Mouse (Mus musculus) gonadal fat pad, adult 2 months (tissue): Measurements from ENCODE around the gene Upk3bl. TPM values are rescaled to one million over a fixed set of nuclear protein-coding genes. Genes with fewer than 3 reads are reported as not detected.
"Not testable (repeated sequence)": the region's sequence is repeated elsewhere in the genome, so short reads cannot be mapped to it uniquely, and the experiment has no call there.

Experiments used
- DNase-seq: peaks from one replicate; pipeline ENCODE4 v3.0.0-alpha.2; 2012; ENCODE audit warnings: low read depth
- polyA plus RNA-seq: library from polyadenylated mRNA; depleted of rRNA; stranded (reverse); fragments of >200 nt; gene quantifications from 2 replicates; pipeline ENCODE4 v1.2.3, GENCODE M21; 2012

Gene Upk3bl
- polyA plus RNA-seq, 1 experiment, result 0.99 TPM

DNA sequence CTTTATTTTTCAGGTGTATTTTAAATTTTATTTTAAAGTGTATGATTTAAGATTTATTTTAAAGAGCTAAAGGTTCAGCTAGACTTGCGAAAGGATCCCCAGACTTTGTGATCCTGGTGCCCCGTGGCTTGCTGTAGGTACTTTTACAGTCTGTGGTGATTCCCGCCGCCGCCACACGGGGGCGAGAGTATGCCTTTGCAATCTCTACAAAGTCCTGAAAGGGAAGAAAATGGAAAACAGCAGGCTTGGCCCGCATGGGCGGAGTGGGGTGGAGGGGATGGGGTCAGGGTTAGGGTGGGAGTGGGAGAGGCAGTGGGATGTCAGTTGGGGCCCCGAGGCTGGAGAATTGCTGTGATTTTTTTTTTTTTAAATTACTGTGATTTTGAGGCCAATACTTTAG is 8.3 kb upstream of the Upk3bl start:
- DNase-seq, result no peak

DNA sequence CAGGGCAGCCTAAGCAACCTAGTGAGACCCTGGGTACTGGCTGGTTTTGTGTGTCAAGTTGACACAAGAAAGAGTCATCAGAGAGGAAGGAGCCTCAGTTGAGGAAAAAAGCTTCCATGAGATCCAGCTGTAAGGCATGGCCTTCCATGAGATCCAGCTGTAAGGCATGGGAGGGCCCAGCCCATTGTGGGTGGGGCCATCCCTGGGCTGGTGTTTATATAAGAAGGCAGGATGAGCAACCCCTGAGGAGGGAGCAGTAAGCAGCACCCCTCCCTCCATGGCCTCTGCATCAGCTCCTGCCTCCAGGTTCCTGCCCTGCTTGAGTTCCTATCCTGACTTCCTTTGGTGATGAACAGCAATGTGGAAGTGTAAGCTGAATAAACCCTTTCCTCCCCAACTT is 5.8 kb upstream of the Upk3bl start:
- not testable (repeated sequence) for DNase-seq

DNA sequence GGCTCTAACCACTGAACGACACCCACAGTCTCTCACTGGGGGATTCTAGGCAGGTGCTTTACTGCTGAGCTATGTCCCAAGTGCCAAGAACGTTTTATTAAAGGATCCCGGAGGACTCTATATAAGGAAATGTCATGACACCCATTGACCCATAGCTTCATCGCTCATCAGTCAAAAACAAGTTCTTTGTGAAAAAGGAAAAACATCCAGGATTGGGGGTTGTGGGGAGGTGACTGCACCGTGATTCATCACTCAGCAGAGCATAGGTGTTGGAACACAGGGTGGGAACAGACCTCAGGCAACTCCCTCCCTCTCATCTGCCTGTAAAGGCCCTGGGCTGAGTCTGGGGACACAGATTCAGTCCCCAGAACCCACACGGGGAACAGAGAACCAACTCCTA is 4.4 kb upstream of the Upk3bl start:
- DNase-seq, result no peak

DNA sequence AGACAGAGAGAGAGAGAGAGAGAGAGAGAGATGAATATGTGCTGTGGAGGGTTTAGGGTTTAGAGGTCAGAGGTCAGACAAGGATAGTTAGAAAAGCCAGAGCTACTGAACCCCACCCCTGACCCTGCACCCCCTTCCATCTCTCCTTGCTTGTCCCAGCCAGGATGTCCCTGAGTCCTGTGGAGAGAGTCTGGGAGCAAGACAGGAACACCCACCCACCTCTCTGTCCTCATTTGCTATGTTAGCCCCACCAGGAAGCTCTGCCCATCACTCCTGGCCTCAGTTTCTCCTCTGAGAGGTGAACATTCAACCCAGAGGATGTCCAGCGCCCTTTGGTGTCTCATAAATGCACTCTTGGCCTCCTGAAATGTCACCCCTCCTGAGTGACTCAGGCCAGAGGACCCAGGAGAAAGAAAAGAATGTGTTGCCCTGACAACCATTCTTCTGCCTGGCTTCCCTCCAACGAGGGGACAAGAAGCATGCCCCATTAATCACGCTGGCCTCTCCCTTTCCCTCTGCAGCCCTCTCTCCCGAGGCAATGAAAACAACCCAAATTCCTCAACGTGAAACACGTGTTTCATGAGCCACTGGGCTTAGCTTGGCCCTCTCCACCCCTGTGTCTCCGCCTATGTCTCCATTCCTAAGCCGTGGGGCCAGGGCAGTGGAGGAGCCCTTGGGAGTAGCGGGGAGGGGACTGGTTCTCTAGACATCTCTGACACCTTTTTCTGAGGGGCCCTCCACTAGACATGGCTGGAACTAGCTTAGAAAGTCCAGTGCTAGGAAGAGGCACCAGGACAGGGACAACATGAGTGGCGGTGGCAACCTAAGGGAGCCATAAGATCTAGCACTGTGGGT is 2.8 kb upstream of the Upk3bl start:
- DNase-seq, result no peak

DNA sequence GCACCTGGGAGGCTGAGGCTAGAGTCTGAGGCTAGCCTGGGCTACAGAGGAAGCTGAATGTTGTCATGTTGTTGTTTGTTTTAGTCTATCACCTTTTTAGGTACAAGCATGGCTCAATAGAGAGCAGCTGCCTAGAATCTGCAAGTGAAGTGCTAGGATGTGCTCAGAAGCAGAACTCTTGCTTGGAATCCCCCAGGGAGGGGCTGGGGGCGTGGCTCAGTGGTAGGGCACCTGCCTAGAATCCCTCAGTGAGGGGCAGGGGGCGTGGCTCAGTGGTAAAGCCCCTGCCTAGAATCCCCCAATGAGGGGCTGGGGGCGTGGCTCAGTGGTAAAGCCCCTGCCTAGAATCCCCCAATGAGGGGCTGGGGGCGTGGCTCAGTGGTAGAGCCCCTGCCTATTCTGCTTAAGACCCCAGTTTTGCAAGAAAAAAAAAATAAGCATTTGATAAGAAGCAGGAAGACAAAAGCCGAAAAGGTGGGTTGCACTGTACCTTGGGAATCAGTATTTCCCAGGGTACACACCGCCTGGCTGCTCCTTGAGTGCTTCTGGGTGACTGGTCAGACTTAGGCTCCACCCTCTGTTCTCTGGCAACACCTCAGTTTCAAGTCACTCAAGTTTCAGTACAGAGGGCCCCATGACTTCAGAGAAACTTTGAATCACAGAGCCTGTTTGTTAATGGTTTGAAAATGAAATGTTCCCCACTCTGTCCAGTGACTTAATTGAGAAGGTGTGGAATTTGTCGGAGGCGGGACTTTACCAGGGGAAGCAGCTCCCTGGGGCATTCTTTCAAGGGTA is 1.2 kb upstream of the Upk3bl start:
- no peak for DNase-seq

DNA sequence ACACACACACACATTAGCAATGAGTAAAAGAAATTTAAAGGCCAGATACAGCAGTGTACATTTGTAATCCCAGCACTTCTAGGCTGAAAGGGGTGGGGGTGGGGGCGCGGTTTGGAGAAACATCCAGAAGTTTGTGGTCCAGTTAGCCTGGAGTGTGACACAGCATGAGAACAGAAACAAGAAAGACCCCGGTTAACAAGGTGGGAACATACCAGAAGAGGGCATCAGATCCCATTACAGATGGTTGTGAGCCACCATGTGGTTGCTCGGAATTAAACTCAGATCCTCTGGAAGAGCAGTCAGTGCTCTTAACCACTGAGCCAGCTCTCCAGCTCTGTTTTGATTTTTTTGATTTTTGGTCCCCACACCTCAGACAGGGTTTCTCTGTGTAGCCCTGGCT is 1.8 kb downstream of the Upk3bl start:
- DNase-seq, result no peak

DNA sequence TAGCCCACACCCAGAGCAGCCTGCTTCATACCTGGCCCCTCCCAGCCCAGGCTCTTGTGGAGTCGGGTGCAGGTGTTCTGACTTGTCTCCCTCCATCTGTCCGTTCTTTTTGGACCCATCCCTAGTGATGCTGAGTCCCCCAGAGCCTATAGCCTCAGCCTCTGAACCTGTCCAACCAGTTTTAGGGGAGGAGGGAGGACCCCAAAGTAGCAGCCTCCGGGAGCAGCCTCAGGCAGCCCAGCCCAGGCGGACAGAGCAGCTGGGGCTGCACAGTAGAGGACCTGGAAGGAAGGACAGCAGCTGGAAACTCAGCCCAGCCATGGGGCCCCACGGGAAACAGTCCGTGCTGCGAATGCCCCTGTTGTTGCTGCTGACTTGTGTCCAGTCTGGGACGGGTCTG is 2.8 kb downstream of the Upk3bl start:
- DNase-seq, result no peak

DNA sequence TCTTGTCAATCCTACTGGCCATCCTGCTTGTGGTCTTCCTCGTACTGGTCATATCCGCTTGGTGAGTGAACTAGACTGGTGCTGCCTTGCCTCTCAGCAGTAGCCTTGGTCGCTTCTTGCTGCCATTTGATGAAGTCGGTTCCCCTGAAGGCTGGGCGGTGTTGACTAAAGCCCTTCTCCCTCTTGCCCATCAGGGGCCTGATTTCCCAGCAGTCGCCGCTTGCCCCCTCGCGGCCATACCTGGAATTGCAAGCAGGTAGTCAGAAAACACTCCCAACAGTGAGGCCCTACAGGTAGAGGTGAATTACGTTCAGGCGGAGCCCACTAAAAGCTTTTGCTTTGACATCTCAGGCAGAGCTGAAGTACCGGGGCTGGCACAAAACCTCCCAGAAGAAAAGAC is 7.3 kb downstream of the Upk3bl start:
- no peak for DNase-seq

DNA sequence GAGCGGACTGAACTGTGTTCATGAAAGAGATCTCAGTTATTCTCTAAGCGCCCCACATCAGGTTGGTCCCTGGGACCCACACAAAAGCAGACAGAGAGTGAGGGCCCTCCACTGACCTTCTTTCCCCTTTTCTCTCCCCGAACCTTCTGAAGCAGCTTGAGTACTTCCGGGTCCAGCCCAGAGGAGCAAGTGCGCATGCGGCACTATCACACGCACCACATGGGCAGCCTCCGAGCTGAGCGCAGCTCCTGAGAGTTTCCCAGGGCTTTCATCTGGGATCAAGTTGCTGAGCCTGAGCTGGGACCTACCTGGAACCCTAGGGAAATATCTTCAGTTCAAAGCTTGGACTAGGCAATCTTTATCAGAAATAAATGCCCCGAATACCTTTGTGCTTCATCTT is 9.6 kb downstream of the Upk3bl start:
- no peak for DNase-seq

DNA sequence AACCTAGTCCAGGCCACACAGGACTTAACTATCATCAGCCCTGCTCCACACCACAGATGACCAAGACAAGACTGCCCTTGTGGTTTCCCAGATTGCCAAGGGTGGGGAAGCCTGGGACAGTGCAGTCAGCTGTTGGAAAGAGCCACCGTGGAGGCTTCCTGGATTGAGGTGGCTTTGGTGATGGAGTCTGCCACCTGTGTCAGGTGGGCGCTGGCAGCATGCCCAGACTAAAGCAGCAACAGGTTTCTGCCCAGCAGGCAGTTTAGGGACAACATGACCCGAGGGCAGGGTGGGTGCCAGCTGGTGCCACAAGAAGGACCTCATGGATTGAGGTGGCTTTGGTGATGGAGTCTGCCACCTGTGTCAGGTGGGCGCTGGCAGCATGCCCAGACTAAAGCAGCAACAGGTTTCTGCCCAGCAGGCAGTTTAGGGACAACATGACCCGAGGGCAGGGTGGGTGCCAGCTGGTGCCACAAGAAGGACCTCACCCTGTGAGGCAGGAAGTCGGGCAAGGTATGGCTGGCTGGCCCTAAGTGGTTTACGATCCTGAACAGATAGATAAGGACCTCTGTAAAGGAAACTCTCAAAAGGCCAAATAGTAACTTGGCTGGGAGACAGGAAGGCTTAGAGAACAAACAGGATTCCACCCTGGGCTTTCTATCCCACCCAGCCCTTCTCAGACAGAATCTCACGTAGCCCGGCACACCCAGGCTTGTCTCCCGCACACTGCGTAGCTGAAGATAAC is 12.3 kb downstream of the Upk3bl start:
- not testable (repeated sequence) for DNase-seq

DNA sequence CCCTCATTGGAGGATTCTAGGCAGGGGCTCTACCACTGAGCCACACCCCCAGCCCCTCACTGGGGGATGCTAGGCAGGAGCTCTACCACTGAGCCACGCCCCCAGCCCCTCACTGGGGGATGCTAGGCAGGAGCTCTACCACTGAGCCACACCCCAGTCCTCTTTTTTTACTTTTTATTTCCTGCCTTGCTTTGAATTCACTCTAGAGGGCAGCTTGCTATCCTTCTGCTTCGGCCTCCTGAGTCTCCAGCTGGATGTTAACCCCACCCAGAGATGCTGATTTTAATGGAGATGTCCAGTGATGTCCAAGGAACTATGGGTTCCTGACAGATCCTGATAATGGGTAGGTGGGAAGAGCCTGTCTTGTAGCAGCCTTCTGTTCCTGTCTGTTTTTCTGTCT is 15.1 kb downstream of the Upk3bl start:
- DNase-seq, result no peak

DNA sequence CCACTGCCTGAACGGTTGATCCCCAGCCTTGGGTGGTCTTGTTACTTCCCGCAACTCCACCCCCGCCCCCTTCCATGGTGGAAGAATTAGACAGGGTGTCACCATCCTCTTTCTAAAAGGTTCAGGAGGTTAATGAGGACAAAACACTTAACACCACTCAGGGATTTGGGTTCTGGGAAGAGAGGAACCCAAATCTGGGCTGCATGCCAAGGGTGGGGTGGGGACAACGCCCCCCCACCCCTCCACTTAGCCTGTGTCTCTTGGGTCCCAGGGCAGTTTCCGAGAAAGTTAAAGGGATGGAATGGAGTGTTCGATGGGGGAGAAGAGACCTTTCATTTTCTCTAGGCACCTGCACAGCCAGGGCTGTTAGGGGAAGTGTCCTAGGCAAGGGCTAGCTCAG is 18.8 kb downstream of the Upk3bl start:
- no peak for DNase-seq

DNA sequence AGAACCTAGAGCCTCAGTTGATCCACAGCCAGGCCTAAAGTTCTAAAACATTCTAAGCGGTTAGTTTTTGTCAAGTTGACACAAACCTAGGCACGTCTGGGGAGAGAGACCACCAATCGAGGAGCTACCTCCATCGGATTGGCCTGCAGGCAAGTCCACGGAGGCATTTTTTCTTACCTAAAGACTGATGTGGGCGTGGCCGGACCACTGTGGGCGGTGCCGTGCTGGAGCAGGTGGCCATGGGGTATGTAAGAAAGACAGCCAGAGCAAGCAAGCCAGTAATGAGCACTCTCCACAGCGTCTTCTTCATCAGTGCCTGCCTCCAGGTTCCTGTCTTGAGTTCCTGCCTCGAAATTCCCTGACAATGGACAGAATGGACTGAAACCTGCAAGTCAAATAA is 19.2 kb downstream of the Upk3bl start:
- no peak for DNase-seq

DNA sequence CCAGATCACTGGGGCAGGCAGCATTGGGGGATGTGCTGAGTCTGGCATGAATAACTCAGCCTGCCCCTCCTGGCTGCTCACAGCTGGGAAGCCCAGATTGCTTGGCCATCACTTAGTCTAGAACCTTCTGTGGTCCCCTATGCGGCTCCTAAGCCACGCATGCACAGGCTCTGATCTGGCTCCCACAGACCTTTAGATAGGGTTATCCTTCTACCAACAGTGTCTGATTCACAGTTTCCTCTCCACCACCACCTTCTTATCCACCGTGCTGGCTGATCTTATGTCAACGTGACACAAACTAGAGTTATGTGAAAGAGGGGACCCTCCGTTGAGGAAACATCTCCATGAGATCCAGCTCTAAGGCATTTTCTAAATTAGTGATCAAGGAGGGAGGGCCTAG is 20.8 kb downstream of the Upk3bl start:
- no peak for DNase-seq

DNA sequence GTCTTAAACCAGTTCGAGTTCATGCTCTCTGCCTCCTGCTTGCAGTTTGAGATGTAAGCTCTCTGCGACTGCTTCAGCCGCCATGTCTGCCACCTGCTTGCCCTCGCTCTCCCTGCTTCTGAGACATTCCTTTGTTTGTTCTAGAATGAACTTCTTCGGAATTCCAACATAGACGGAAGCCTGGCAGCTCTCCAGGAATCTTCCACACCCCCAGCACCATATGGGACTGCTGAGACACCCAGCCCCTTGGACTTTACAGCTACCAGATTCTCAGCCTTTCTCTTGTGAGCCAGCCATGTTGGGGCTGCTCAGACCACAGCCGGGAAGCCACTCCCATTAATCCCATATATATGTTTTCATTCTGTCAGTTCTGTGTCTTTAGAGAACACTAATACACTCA is 22.0 kb downstream of the Upk3bl start:
- no peak for DNase-seq

DNA sequence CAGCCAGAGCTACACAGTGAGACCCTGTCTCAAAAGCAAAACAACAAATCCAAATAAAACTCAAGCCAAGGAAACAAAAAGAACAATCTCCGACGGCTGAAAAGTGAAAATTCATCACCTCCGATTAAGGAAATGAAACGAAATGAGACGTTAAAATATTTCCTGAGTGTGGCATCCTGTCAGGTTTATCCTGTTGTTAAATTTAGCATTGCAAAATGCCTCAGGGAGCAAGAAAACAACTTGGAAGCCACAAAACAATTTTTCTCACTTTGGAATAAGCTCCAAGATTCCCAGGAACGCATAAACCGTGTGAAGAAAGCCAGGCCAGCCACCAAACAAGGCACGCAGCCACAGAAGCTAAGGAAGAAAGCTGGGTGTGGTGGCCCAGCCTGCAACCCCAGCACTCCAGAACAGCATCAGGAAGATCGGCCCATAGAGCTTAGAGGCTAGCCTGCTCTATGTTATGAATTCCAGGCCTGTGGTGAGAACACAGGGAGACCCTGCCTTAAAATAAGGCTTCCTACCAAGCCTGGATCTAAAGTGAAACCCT is 22.8 kb downstream of the Upk3bl start:
- DNase-seq, result no peak

DNA sequence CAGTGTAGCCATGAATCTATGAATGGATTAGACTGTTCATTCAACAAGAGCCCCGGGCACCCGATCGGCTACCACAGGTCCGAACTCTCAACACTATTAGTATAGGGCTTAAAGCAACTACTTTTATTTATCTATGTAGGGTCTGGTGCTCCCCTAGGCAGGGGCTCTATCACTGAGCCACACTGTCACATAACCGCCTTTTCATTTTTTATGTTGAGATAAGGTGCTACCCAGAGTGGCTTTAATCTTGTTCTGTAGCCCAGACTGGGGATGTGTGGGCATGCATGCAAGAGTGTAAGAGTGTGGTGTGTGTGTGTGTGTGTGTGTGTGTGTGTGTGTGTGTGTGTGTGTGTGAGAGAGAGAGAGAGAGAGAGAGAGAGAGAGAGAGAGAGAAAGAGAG is 23.8 kb downstream of the Upk3bl start:
- no peak for DNase-seq

DNA sequence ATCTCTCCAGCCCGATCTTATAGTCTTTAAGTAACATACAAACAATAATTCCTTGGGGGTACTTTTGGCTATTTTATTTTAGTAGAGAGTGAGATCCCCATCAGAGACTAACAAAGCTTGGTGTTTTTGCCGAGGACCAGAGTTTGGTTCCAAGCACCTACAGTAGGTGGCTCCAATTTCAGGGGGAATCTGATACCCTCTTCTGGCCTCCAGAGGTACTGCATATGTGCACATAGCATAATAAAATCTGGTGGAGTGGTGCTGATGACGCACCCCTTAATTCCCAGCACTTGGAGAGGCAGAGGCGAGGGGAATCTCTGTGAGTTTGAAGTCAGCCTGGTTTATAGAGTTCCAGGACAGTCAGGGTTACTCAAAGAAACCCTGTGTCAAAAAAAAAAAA is 28.1 kb downstream of the Upk3bl start:
- DNase-seq, result no peak

DNA sequence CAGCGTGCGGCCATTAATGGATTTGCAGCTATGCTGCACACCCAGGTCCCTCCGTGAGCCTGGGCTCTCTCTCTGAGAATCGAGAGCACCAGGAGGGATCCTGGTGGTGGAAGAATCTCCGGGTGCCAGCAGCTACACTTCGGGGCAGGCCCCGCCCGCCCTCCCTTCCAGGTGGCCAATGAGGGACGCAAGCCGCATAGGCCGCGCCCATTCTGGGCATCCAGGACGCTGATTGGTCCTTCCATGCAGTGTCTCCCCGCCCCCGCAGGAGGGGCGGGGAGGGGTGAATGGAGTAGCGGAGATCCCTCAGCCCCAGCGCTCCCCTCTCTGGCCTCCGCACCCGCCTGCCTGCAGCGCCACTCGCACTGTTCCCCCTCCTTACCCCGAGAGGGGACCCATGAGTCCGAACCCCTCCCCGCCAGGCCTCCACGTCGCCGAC is 29.4 kb downstream of the Upk3bl start, which contains the start of gene Rasa4:
Rasa4 (plus strand) TSS at position 248 of the 439 bp plus-strand sequence.
- DNase-seq, result peak; percentile 46

DNA sequence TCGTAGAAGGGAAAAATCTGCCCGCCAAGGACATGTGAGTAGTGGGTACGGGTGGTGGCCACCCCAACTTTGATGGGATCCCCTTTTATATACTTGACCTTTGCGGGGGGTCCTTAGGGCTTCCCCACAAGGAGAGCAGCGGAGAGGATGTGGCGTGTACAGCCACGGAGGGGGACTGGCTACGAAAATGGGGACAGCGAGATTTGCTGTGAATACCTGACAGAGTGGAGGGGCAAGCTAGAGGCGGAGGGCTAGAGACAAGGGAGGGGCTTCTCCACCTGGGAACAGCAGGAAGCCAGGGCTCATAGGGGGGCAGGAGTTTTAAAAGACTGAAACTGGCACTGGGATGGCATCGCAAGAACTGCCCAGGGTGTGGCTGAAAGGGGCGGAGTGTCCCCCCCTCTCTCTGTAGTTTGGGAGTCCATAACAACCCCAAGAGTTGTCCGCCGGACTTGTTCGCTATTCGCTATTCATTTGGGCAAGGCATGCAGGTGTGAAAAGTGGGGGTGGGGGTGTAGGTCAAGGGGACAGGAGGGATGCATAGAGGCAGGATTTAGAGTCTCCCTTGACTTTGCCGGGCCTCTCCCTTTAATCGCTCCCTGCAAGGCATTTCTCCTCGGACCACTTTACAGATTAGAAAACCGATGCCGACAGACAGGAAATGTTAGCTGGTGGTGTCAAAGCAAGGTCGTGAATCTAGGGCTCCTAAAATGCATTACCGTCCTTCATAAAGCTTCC is 30.0 kb downstream of the Upk3bl start:
- no peak for DNase-seq
